Mouse (Mus musculus): ENCODE measurements around the gene Mrpl14.
A peak's percentile ranks its signal among the peaks of the same experiment; 100 is the strongest.

The Mrpl14 gene

DNA sequence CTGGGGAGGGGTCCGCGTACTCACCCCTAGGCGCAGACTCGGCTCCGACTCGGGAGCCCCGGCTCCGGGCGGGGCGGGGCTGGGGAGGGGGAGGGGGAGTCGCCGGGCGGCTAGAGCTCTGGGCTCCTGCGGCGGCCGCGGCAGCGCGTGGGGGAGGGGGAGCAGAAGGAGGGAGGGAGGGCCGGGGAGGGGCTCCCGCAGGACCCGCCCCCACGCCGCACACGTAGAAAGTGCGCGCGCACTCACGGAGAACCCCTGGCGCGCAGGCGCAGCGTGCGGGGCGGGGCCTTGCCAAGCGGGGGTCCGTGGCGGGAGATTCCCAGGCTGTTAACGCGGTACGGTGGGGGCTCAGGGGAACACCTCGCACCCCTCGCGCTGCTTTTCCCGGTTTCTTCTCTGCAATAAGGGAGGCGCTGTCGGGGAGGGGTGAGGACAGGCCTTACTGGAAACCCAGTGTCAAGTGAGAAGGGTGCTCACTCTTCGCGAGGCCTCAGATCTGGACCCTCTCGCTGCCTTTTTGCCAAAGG is at the start of gene Mrpl14:
Gene Mrpl14 (plus strand): TSS at position 230 of the 527 bp plus-strand sequence.
- DNase-seq (ENCODE audit: low read depth, low spot score), result peak; percentile 96

DNA sequence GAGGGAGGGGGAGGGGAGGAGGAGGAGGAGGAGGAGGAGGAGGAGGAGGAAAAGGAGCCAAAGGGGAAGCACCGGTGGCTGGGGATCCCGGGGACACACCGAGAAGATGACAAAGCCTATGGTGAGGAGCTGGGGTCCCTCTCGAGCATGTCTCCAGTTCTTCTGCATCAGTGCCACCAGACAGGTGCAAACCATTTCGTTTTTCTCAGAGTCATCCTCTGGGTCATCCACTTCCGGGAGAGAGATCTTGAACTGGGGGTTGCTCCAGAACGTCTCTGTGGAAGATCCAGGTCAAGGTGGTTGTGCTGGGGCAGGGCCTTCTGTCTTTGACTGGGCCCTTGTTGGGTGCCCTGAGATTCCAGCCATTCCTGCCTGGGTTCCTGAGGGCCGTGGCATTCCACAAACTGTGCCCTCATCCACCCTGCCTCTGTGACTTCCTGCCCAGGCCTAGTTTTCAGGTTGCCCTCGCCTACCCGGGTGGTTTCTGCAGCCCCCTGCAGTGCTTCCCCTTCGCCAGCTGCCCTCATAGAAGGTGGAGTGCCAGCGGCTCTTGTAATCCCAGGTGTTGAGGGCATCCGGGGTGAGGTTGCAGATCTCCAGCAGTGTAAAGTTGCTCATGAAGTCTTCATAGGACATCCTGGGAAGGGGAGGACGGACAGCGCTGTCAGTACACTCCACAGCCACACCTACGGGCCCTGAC is 47.4 kb upstream of the Mrpl14 start:
- no peak for DNase-seq (ENCODE audit: low read depth, low spot score)

DNA sequence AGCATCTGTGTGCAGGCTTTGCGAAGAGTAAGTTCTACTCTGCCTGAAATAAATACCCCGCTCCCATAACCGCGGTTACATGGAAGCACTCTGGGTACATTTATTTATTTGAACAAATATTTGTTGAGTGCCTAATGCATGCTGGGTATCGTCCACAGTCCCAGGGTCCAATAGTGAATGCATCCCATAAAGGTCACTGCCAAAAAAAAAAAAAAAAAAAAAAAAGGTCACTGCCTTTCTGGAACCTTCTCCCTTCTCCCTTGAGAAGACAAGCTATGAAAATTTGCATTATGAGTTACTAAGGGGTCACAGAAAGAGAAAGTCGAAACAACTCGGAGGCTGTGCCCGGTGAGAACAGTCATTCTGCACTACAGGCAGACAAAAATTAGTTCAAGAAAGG is 44.1 kb upstream of the Mrpl14 start:
- no peak for DNase-seq (ENCODE audit: low read depth, low spot score)

DNA sequence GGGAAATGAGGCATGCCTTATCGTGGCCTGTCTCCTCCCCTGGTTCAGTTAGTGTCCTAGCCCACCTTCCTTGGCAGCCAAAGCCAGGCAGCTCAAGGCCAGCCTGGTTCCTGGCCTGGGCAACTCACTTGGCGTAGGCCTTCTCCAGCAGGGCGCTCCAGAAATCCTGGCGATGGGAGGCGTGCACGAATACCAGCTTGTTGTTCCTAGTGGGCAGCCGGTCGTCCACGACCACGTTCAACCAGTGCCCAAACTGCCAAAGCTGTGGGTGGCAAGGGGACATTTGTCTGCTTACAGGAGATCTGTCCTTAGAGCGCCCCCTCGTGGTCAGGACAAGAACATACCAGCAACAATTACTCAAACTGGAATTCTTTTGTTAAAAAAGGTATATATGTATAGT is 43.4 kb upstream of the Mrpl14 start:
- DNase-seq (ENCODE audit: low read depth, low spot score), result peak; percentile 86

DNA sequence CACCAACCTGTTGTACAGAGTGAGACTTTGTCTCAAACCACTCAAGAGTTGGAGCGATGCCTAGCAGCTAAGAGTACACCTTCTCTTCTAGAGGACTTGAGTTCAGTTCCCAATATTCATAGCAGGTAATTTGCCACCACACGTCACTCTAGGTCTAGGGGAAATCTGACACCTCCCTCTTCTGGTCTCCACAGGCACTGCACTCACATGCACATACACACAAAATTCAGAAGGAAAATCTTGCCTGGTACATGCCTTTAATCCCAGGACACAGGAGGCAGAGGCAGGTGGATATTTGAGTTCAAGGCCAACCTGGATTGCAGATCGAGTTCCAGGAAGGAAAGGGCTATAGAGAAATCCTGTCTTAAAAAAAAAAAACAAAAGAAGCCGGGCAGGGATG is 41.9 kb upstream of the Mrpl14 start:
- DNase-seq (ENCODE audit: low read depth, low spot score), result peak; percentile 59

DNA sequence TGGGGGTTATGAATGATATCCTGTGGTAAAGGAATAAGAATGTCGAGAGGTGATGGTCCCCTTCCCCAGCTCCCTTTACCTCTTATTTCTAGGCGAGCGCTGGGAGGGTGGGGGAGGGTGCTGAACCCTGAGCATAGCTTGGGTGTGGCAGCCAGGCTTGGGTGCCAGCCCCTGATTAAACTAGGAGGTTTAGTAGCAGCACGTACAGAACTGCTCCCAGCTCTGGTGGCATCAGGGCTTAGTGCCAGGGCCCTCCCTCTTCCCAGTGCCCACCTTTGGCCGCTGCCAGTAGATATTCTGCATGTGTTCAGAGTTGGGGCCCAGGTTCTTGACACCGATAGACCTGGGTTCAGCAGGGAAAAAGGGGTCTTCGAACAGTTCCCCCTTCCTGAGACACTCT is 32.9 kb upstream of the Mrpl14 start:
- DNase-seq (ENCODE audit: low read depth, low spot score), result no peak

DNA sequence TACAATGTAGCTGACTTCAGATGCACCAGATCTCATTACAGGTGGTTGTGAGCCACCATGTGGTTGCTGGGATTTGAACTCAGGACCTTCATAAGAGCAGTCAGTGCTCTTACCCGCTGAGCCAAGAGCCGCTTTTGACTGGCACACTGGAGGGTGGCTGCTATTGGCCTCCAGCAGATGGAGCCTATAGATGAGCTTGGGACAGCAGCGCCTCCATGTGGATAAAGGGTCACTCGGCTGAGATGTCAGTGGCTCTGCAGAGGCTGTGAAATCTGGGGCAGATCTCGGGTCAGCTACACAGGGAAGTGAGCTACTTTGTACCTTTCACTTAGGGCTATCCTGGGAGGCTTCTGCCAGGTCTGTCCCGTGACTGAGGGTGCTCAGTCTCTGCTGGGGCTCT is 30.3 kb upstream of the Mrpl14 start:
- DNase-seq (ENCODE audit: low read depth, low spot score), result peak; percentile 87

DNA sequence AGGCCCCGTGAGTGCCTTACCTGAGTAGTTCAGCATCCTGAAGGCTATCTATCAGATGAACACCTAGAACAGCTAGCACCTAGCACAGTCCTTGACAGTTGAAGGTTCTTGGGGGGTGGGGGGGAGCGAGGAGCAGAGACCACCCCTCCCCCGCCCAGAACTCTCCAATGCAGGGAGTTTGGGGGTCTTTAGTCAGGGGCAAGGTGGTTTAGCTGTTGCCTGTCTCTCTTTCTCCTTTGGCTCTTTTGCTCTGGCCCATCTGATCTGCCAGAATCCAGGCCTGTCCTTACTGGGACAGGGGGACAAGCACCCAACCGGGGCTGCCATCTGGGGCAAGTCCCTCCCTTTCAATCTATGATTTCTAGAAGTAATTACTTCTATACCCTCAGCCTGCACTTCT is 26.9 kb upstream of the Mrpl14 start, which contains the start of gene Capn11:
Gene Capn11 (minus strand): TSS at position 101 of the 400 bp plus-strand sequence.
- DNase-seq (ENCODE audit: low read depth, low spot score), result no peak

DNA sequence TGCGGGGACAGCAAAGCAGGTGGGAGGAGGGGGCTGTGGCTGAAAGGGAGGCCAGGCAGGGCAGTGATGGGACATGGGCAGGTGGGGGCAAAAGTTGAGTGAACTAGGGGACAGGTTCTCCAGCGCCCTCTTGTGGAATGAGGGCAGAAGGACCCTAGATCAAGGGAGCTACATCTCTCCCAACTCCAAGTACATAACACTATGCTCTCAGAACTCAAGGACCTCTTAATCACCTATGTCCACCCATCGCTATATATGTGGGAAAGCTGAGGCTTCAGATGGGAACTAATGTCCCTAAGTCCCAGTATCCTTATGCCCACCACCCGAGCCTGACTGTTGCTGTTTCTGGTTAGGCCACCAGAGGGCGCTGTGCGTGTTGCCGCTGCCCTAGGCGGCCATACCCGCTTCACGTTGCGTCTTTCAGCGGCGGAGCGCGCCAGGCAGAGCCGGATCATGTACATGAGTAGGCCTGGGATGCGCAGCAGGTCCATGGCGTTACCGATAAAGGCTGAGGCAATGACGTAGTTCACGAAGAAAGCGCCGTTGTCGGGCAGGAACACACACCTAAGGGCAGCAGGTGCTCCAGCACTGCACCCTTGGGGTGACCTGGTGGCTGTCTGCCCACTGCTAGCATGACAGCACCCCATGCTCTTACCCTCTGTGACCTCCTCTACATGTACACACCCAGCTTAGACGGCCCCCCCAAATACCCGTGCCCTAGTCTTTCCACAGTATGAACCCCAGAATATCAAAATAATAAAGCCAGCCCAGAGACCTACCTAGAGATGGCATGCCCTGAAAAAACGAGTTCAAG is 22.8 kb upstream of the Mrpl14 start:
- peak; percentile 92 for DNase-seq (ENCODE audit: low read depth, low spot score)

DNA sequence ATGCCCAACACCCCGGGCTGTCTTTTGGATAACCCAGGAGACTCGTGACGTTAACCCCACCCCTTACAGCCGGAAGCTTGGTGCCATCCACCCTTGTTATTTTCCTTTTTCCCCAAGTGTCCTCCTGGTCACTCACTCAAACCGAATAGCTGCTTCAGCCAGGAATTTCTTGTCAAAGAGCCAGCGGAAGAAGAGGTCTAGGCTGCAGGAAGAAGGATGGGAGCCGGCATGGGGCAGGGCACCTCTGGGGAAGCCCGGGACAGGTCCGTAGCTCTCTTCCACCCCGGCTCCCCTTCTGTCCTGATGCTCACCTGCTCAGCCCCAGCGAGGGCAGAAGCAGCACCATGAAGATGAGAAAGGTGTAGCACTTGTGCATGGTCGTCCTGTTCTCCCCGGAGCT is 21.5 kb upstream of the Mrpl14 start:
- no peak for DNase-seq (ENCODE audit: low read depth, low spot score)

DNA sequence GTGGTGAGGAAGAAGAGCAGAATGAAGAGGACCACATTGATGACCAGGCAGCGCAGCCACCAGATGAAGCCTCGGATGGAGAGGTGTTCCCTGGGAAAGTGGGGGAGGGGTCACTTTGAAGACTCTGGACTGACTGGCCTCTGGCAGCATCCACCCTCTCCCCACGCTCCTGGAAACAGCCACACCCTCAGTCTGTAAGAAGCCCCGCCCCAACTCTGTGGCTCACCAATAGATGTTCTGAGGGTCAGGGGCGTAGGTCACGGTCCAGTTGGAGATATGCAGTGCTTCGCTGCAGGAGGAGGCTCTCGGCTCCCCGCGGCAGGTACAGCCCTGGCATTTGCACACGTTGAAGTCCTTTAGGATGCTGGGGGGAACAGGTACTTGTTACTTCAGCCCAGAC is 20.0 kb upstream of the Mrpl14 start:
- peak; percentile 65 for DNase-seq (ENCODE audit: low read depth, low spot score)

DNA sequence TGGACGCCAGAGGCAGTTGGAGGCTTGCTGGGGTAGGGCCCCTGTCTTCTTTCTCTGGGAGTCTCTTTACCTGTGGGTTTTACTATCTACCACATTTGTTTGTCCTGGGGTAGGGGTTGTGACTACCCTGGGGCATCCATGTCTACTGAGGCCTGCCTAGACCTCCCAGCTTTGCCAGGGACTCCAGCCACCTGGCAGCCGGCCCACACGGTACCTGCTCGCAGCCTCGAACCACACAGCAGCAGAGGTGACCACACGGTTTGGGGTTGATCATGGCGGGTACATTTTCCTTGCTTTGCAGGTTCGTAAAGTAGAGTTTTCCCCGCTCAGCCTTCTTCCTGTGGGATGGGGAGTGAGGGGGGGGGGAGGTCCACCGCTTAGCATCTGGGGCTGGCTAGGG is 18.6 kb upstream of the Mrpl14 start:
- no peak for DNase-seq (ENCODE audit: low read depth, low spot score)

DNA sequence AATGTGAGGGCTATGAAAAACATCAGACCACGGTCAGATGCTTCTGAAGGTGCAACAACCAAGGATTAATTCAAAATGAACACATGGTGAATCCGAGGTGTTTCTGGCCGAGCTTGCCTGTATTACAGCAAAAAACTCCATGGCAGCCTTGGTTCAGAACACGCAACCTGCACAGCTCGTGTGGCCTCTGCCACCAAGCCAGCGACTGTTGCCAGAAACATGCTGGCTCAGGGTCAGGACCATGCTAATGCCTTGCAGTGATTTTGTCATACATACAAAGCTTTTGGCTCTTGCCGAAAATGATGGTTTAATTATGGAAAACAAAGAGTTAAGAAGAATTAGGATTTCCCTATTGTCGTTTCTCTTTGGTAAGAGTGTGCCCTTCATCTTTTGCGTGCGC is 18.1 kb upstream of the Mrpl14 start:
- DNase-seq (ENCODE audit: low read depth, low spot score), result no peak

DNA sequence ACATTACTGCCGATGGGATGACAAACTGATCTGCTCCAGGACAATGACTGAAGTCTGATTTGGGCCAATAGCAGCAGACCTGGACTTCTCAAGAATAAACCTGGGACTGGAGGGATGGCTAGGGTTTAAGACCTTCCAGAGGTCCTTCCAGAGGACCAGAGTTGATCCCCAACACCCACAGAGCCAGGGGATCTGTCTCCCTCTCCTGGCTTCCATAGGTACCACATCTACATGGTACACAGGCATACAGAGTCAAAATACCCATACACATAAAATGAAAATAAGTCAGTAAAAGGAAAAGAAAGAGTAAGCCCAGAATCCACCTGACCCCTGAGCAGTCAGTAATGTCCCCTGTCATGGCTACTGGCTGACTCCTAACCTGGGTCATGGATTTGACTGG is 14.3 kb upstream of the Mrpl14 start:
- no peak for DNase-seq (ENCODE audit: low read depth, low spot score)

DNA sequence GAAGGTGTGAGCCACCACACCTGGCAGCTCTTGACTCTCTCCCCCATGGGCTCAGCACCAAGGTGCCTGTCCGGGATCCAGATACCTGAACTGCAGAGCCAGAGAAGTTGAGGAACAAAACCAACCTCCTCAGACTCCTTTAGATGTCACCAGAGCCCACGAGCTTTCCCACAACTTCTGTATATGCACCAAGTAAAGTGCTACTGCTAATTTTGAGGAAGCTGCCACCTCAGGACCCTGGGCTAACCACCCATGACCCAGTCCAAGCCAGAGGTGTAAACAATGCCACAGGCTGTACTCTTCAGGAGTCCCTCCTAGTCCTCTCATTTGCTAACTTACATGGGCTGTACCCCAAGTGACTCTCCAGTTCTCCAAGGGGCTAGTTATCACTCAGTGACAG is 13.5 kb upstream of the Mrpl14 start:
- DNase-seq (ENCODE audit: low read depth, low spot score), result no peak

DNA sequence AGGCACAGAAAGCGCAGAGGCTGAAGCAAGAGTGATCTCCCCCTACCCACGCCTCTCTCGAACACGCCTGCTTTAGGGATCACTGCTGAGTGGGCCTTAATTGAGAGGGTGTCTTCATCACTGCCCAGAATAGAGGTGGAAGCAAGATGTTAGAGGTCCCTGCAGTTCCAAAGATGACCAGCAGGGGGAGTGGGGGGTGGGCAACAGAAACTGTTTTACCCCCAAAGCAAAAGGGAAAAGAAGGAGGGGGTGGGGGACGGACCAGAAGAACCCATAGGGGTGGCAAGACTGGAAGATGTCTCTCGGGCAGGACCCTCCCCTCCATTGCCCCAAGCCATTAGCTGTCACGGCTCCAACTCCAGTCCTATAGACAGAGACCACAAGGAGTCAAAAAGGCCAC is 8.0 kb upstream of the Mrpl14 start:
- peak; percentile 77 for DNase-seq (ENCODE audit: low read depth, low spot score)

DNA sequence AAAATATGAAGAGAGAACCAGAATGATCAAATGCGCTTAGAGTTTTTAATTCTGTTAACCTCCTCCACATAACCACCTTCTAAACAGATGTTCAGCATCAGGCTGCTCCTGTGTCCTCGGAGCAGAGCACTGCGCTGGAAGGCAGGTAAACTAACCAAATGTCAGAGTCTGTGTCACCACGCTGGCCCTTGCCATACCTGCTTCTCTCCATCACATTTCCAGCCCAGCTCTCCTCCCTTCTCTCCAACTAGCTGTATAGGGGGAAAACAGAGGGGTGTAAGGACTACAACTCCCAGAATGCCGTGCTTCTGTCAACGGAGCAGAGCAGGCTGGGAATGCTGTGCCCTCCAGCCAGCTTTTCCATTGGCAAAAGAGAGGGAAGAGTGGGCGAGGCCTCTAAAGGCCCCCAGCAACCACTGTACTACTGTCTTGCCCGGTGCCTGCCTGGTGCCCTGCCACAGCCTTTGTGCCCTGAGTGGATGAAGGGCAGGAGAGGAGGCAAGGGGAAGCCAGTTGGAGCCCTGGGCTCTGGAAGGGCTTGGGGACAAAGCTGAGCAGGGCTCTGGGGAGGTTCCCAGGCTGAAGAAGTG is 5.6 kb upstream of the Mrpl14 start:
- DNase-seq (ENCODE audit: low read depth, low spot score), result peak; percentile 56

DNA sequence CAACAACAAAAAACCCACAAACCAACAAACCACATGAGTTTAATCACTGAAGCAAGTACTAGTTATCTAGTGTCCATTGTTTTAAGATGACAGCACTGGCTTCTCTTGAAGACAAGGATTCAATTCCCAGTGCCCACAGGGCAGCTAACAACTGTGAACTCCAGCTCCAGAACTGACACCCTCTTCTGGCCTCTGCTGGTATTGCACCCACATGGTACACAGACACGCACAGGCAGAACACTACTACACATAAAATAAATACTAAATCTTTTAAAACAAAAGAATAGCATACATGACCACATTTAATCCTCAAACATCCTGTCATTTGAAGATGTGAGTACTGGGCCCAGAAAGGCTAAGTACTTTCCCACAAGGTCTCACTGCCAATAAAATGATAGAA is 4.5 kb upstream of the Mrpl14 start:
- peak; percentile 81 for DNase-seq (ENCODE audit: low read depth, low spot score)

DNA sequence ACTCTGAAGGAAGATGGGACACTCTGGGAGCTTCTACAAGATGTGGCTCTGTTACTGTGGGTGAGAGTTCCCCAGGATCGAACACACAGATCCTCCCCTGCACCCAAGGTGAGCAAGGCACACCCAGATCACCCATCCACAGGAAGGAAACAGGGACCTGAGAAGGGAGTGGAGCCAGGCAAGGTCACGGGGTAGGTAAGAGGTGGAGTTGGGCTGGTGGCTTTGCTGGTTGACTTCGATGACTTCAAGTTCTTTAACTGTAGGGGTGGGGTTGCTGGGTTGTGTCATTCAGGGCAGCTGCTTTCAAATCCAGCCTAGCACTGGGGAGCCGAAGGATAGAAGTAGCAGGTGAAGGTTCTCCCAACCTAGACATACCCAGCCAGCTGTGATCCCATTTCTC is 3.3 kb upstream of the Mrpl14 start:
- DNase-seq (ENCODE audit: low read depth, low spot score), result peak; percentile 42

DNA sequence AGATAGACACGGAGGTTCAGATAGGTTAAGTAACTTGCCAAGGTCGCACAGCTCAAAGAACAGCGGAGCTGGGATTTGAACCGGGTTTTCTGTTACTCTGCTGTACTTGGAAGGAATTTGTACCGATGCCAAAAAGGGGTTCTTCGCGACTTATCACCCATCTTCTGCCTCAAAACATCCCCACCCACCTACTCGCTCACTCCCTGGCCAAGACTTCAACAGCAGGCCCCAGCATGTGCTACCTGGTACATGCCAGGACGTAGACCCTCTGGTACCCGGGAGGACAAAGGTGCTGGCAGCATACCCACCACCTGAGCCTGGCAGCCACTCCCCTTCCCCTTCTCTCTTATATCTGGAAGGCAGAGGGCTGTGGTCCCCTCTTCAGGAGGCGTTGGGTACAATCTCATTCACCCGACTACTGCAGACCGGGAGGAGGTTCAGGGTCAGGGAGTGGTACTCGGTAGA is 1.4 kb upstream of the Mrpl14 start:
- no peak for DNase-seq (ENCODE audit: low read depth, low spot score)

DNA sequence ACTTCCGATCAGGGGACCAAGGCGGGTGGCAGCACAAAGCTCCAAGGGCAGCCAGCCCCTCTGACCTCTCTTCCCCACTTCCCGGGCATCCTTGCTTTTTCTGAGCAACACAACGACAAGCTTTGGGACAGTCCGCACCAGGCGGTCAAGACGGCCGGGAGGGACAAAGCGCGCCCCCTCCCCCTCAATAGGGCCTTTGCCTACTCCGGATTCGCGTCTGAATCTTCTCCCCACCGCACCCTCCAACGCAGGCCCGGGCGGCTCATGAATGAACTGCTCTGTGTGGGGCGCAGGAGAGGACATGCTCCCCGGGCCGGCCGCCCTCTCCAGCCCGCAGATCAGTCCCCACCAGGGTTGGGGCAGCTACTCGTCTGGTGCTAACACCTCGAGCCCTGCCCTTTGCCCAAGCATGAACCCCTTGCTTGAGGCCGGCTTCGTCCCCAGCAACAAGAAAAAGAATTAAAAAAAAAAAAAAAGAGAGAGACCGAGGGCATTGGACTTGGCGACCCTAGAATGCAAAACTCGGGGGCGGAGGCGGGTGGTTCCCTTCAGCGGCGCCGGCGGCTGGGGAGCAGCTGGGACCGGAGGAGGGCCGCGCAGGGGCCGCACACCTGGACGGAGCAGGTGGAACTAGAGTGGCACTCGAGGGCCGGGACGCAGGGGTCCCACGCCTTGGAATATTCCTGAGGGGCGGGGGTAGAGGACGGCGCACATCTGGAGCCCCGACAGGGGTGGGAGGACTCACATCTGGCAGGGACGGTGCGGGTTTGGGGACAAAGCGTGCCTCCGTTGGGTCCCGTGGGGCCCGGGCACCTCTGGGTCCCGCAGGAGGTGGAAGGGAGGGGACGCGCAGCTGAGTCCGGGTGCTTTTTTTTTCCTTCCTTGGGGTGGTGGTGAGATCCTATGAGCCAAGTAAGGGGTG is 690 bp upstream of the Mrpl14 start:
- DNase-seq (ENCODE audit: low read depth, low spot score), result peak; percentile 49

Data from ZHBTc4 (cell line).